Mouse (Mus musculus) splenic B cell, adult 2 months (primary cell): Measurements from ENCODE around the gene Mrps21.
"Not testable (repeated sequence)": the region's sequence is repeated elsewhere in the genome, so short reads cannot be mapped to it uniquely, and the experiment has no call there.

Source experiments
- DNase-seq: peaks from one replicate; pipeline ENCODE4 v3.0.0-alpha.2; 2011; ENCODE audit warnings: low read depth, low spot score
- H3K27me3 ChIP-seq: 2 replicates; pipeline ENCODE4 v1.6.1; 2012; ENCODE audit warnings: mild to moderate bottlenecking, low read length, moderate library complexity, mixed read lengths; ENCODE audit not compliant: control insufficient read depth, poor library complexity, insufficient read depth, severe bottlenecking
- H3K36me3 ChIP-seq: 2 replicates; pipeline ENCODE4 v1.6.1; 2012; ENCODE audit warnings: mild to moderate bottlenecking, low read length, moderate library complexity, mixed read lengths; ENCODE audit not compliant: control insufficient read depth, poor library complexity, insufficient read depth, severe bottlenecking

The Mrps21 gene

GRCm38 (mm10) chr3:95870976-95871375, 343 bp downstream of the Mrps21 start:
- Histone ChIP-seq H3K27me3 (no peaks in the 10 kb centered on the region), H3K36me3 (peaks cover 9% of the 10 kb centered on the region)
- DNase-seq, result no peak

DNA sequence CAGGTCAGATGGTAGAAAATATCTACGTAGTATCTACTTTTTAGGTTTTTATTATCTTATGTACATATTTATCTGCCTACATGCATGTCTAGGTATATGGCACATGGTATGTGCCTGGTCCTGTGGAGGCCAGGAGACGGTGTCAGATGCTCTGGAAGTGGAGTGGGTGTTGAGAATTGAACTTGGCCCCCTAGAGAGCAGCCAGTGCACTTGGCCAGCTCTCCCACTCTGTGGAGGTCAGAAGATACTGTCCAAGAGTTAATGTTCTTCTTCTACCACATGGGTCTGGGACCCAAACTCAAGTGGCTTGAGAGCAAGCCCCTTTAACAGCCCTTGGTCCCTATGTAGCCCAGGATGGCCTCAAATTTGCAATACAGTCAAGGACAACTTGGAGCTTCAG, 3.9 kb downstream of the Mrps21 start:
- Histone ChIP-seq H3K36me3 (peaks cover 18% of the 10 kb centered on the region), H3K27me3 (no peaks in the 10 kb centered on the region)
- DNase-seq, result no peak

- DNase-seq, result no peak
- H3K27me3 ChIP-seq, result no peaks in the 10 kb centered on the region
- H3K36me3 ChIP-seq, result peaks cover 18% of the 10 kb centered on the region
Observed at GRCm38 (mm10) chr3:95866071-95866470, 5.2 kb downstream of the Mrps21 start.

DNA sequence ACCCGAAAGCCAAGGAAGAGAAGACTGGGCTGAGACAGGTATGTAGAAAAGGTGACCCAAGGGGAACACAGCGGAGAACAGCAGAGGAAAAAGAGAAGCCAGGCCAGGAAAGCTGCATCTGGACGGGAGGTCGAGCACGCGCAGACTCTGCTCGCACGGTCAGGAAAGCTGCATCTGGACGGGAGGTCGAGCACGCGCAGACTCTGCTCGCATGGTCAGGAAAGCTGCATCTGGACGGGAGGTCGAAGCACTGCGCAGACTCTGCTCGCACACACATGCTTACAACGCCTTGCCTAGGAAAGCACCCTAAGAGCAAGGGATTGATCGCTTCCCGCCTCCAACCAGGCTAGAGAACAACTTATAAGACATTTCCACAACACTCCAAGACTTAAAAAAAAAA, 5.7 kb downstream of the Mrps21 start:
- Histone ChIP-seq H3K27me3 (no peaks in the 10 kb centered on the region), H3K36me3 (peaks cover 18% of the 10 kb centered on the region)
- DNase-seq, result no peak

DNA sequence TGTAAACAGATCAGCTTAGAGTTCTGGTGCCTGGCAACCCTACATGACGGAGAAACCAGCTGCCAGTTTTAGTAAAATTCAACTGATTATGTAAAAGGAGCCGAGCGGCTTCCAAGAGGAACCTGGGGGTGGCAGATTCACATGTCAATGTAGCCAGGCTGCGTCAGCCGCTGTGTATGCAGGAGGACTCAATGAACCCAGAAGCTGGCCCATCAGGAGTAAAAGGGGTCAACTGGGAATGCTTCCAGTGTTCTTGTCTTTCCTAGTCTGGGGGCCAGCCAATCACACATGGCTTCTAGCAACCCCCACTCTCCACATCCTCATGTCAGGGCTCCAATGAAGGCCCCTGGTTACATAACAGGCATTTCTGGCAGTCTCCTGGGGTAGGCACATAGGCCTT, 6.3 kb downstream of the Mrps21 start:
- DNase-seq, result no peak
- H3K36me3 ChIP-seq, result peaks cover 18% of the 10 kb centered on the region
- H3K27me3 ChIP-seq, result no peaks in the 10 kb centered on the region

GRCm38 (mm10) chr3:95863578-95863977, 7.7 kb downstream of the Mrps21 start:
- H3K36me3 ChIP-seq, result peaks cover 16% of the 10 kb centered on the region

GRCm38 (mm10) chr3:95861796-95862195, 9.5 kb downstream of the Mrps21 start:
- peak; percentile 93 for DNase-seq
- H3K27me3 ChIP-seq, result no peaks in the 10 kb centered on the region
- 0 out of 2 replicates have a peak, but pooled peaks cover 9% of the 10 kb centered on the region for H3K36me3 ChIP-seq

More at GRCm38 (mm10) chr3:95863578-95863977, 7.7 kb downstream of the Mrps21 start:
- DNase-seq, result no peak
- no peaks in the 10 kb centered on the region for H3K27me3 ChIP-seq

DNA sequence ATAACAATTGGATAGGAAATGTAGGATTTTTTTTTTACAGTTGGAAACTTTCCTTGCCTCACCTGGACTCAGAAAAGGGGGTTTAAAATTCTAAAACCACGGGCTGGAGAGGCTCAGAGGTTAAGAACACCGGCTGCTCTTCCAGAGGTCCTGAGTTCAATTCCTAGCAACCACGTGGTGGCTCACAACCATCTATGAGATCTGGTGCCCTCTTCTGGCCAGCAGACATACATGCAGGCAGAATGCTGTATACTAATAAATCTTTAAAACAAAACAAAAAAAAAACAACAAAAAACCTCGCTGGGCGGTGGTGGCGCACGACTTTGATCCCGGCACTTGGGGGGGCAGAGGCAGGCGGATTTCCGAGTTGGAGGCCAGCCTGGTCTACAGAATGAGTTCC, 10.1 kb downstream of the Mrps21 start:
- H3K36me3 ChIP-seq, result 0 out of 2 replicates have a peak, but pooled peaks cover 9% of the 10 kb centered on the region
- no peaks in the 10 kb centered on the region for H3K27me3 ChIP-seq
- peak; percentile 68 for DNase-seq

GRCm38 (mm10) chr3:95860323-95860722, 11.0 kb downstream of the Mrps21 start:
- no peaks in the 10 kb centered on the region for H3K27me3 ChIP-seq
- DNase-seq, result peak; percentile 51
- 0 out of 2 replicates have a peak, but pooled peaks cover 9% of the 10 kb centered on the region for H3K36me3 ChIP-seq

DNA sequence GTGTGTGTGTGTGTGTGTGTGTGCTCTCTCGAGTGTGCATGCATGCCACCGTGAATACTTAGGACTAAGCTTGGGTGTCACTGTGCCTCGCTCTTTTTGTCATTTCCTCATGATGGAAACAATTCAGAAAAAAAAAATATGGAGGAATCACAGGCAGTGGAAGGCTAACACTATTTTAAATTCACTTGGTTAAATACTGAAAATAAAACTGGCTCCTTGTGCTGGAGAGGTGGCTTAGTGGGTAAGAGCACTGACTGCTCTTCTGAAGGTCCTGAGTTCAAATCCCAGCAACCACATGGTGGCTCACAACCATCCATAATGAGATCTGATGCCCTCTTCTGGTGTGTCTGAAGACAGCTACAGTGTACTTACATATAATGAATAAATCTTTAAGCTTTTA, 13.0 kb downstream of the Mrps21 start:
- H3K36me3 ChIP-seq, DNase-seq, H3K27me3 ChIP-seq: not testable (repeated sequence)

DNA sequence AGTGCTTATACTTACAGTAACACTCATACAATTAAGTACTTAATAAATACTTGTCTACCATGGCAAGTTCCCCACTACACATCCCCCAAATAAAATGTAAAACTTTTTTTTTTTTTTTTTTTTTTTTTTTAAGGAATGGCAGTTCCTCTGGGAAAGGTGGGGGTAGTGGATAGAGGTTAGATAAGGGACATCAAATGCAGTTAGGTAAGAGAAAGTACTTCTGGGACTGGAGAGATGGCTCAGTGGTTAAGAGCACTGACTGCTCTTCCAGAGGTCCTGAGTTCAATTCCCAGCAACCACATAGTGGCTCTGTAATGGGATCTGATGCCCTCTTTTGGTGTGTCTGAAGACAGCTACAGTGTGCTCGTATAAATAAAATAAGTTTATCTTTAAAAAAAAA, 14.3 kb downstream of the Mrps21 start:
- H3K36me3 ChIP-seq, H3K27me3 ChIP-seq, DNase-seq: not testable (repeated sequence)

DNA sequence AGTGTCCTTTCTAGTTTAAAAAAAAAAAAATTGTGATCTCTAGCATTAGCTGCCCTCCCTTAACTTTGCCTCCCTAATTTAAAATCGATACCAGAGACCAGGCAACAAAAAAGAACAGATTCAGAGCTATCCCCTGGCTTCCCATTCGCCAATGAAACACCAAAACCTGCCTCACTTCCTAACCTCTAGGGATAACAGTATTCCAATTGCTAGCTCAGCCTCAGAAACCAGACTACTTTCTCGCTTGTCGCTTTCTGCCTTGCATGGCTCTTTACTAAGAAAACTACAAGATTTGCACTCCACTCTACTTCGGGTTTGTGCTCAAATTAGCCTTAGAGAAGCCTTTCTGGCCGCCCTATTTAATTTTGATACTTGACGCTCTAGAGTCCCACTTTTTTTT, 15.2 kb downstream of the Mrps21 start:
- Histone ChIP-seq H3K36me3 (peaks cover 4% of the 10 kb centered on the region; the same call in 1 of the 2 replicates), H3K27me3 (no peaks in the 10 kb centered on the region)
- no peak for DNase-seq

DNA sequence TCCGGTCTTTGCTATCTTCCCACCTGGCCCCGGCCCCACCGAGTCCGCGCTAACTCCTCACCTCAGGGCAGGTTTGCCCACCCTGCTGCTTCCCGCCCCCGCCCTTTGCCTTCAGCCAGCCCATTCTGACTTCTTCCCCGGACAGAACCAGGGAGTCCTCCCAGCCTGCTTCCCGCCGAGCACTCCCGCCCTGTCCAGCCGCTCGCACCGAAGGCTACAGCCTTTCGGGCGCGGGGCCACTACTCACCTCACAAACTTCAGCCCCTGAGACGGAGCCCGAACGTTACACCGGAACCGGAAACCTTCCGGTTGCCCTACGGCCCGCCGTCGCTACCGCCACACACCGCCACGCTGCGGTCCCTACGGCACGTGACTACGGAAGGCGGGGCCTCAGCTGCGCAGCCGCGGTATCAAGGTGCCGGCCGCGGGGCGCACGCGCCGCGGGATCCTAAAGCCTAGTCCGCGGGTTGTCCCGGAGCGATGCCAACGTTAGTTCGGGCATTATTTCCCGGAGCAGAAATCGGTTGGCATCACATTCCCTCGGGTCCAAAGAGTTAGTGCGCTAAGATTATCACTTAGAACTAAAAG, 15.7 kb downstream of the Mrps21 start, which contains the start of gene Prpf3:
TSS of gene Prpf3 (minus strand) at position 384 of the 588 bp plus-strand sequence.
- no peaks in the 10 kb centered on the region for H3K27me3 ChIP-seq
- DNase-seq, result peak; percentile 95

DNA sequence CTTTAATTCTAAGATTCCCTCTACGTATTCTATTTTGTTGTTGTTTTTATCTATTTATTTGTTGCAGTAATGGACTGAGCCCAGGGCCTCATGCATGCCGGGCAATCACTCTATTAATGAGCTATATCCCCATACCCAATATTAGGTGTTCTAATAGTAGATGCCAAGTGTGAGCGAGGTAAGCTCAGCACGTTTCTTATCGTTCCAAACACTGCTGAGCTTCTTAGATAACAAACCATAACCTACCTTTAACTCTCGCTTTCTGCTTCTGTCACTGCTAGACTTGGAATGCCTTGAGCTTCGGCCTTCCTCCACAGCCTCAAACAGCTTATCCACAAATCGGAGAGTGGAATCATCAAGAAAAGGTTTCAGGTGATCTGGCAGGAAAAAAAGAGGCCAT, 20.0 kb downstream of the Mrps21 start:
- H3K36me3 ChIP-seq, result peaks cover 16% of the 10 kb centered on the region; the same call in 1 of the 2 replicates
- H3K27me3 ChIP-seq, result no peaks in the 10 kb centered on the region
- no peak for DNase-seq

More for the DNA sequence above, 15.7 kb downstream of the Mrps21 start, which contains the start of gene Prpf3:
- H3K36me3 ChIP-seq, result peaks cover 4% of the 10 kb centered on the region; the same call in 1 of the 2 replicates

DNA sequence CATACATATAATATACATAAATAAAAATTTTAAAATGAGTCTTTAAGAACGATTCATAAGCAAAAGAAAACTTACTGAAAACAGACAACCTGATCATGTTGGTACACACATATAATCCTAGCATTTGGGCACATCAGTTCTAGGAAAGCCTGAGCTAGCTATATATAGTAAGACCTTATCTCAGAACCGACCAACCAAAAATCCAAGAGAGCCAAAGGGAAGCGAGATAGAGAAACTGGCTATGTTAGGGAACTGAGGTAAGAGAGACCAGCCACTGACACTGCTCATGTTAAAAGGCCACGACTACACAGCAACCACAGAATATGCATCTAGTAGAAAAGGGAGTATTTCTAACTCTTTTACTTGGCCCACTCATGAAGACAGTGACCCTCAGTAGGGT, 20.7 kb downstream of the Mrps21 start:
- DNase-seq, result no peak
- Histone ChIP-seq H3K27me3 (no peaks in the 10 kb centered on the region), H3K36me3 (peaks cover 20% of the 10 kb centered on the region)
